Mouse (Mus musculus) liver, embryonic 16.5 days (tissue): Measurements from ENCODE around the gene Tmem150a. TPM values are rescaled to one million over a fixed set of nuclear protein-coding genes. Genes with fewer than 3 reads are reported as not detected.
A peak's percentile ranks its signal among the peaks of the same experiment; 100 is the strongest.

Source experiments
- ATAC-seq: fragments of 200-750 bp; cut with Nextera tagmentation; 2 replicates; pipeline ENCODE4 v1.8.0; 2017; ENCODE audit warnings: low read depth, mild to moderate bottlenecking, moderate number of reproducible peaks, moderate library complexity
- H3K27ac ChIP-seq: fragments of 300-500 bp; sonication (generic); 2 replicates; pipeline ENCODE4 v1.5.1; 2014; ENCODE audit warnings: mild to moderate bottlenecking, low read length
- H3K27me3 ChIP-seq: fragments of 300-500 bp; sonication (generic); 2 replicates; pipeline ENCODE4 v1.6.1; 2014; ENCODE audit warnings: low read depth, low read length, mixed read lengths; ENCODE audit not compliant: control insufficient read depth, insufficient read depth
- H3K36me3 ChIP-seq: fragments of 300-500 bp; sonication (generic); 2 replicates; pipeline ENCODE4 v1.6.1; 2014; ENCODE audit warnings: mild to moderate bottlenecking; ENCODE audit not compliant: control insufficient read depth, insufficient read depth
- H3K4me1 ChIP-seq: fragments of 300-500 bp; sonication (generic); 2 replicates; pipeline ENCODE4 v1.6.1; 2014; ENCODE audit warnings: low read depth, low read length, mixed read lengths; ENCODE audit not compliant: control insufficient read depth
- H3K4me2 ChIP-seq: fragments of 300-500 bp; sonication (generic); 2 replicates; pipeline ENCODE4 v1.6.1; 2014; ENCODE audit warnings: low read depth, low read length, mixed read lengths
- H3K4me3 ChIP-seq: fragments of 300-500 bp; sonication (generic); 2 replicates; pipeline ENCODE4 v1.5.1; 2014; ENCODE audit warnings: low read depth, mild to moderate bottlenecking, low read length
- H3K9ac ChIP-seq: fragments of 300-500 bp; sonication (generic); 2 replicates; pipeline ENCODE4 v1.6.1; 2014; ENCODE audit warnings: low read depth, low read length
- H3K9me3 ChIP-seq: fragments of 300-500 bp; sonication (generic); replicated peaks from 2 replicates; pipeline ENCODE4 v1.6.1; 2016; ENCODE audit warnings: low read length; ENCODE audit not compliant: control insufficient read depth
- WGBS: fragments of 180-500 bp; shearing (Covaris S2); extraction: QIAGEN DNeasy Blood & Tissue Kit; methylation state at CpG from one replicate; pipeline ENCODE4 v1.1.7; 2014; ENCODE audit not compliant: insufficient replicate concordance; 5-methylcytosine and 5-hydroxymethylcytosine counted together
- polyA plus RNA-seq: library from polyadenylated mRNA; unstranded; fragments of >200 nt; fragmentation: Nextera tagmentation; extraction: Ambion mirVana; gene quantifications from 2 replicates; pipeline ENCODE4 v1.2.1, GENCODE M21; 2015

Gene Tmem150a
- polyA plus RNA-seq, 1 experiment from 2014 or later, result 59.7 TPM

DNA sequence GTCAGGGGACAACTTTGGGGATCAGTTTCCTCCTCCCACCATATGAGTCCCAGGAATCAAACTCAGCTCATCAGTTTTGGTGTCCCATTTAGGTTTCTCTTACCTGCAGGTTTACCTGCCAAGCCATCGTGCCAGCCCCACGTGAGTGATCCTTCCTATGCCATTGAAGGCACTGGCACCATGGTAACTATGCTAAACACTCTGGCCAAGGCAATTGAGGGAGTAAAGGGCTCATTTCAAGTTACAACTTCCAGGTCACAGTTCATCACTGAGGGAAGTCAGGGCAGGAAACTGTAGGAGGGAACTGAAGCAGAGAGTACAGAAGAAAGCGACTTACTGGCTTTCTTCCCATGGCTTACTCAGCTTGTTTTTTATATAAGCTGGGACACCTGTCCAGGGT, 11.1 kb downstream of the Tmem150a start:
- H3K27ac ChIP-seq, result no peak overlapping the region
- no peak overlapping the region for H3K4me3 ChIP-seq
- peaks cover 16% of the 10 kb centered on the region for H3K4me1 ChIP-seq
- no peak overlapping the region for H3K4me2 ChIP-seq
- no peaks in the 10 kb centered on the region for H3K27me3 ChIP-seq
- H3K9me3 ChIP-seq, result no peaks in the 10 kb centered on the region
- H3K9ac ChIP-seq, result no peak overlapping the region
- WGBS, result 58% methylated on average over 3 of the region's 3 CpGs
- ATAC-seq, result no peak
- H3K36me3 ChIP-seq, result peaks cover 3% of the 10 kb centered on the region

DNA sequence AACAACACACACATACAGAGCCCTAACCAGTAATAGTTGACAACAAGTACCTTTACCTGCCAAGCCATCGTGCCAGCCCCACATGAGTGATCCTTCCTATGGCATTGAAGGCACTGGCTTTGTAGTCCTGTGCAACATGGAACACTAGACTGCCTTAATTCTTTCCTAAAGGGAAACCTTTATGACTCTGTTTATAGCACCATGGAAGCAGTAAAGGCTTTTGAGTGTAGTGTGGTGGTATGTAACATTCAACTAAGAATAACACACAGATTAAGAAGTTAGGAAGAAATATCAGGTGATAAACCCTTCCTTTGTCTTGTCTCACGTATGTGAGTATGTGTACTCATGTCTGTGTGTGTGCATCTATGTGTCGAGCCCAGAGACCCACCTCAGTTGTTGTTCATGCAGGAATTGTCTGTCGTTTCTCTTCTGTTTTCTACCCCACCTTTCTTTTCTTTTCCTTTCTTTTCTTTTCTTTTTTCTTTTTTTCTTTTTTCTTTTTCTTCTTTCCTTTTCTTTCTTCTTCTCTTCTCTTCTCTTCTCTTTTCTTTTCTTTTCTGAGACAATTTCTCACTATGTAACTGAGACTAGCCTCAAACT, 11.7 kb downstream of the Tmem150a start, which contains the start of gene Rnf181:
Gene Rnf181, minus strand, starts transcription at position 113 of the 600 bp plus-strand sequence.
- WGBS, result 57% methylated on average over 4 of the region's 4 CpGs
- H3K4me3 ChIP-seq, result no peak within 1 kb of the TSS
- H3K27ac ChIP-seq, result no peak within 1 kb of the TSS
- H3K9me3 ChIP-seq, result no peaks in the 10 kb centered on the region
- ATAC-seq, result no peak
- no peak within 1 kb of the TSS for H3K4me2 ChIP-seq
- no peak within 1 kb of the TSS for H3K9ac ChIP-seq
- H3K4me1 ChIP-seq, result peaks cover 18% of the 10 kb centered on the region
- no peaks in the 10 kb centered on the region for H3K27me3 ChIP-seq
- H3K36me3 ChIP-seq, result peaks cover 3% of the 10 kb centered on the region

DNA sequence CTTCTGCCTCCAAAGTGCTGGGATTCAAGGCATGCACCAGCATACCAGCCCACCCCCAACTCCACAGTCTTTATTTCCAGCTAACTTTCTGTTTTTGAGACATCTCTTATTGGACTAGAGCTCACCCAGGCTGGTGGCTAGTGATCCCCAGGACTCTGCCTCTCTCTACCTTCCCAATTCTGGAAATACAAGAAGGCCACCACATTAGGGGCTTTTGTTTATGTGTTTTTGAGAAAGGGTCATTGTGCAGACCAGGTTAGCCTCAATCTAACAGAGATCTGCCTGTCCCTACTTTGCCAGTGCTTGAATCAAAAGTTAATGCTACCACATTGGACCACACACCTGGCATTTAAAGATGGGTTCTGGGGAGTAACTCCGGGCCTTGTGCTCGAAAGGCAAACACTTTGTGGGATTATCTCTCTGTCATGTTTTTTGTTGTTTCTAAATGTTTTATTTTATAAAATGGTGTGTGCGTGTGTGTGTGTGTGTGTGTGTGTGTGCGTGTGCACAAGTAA, 12.3 kb downstream of the Tmem150a start:
- H3K9ac ChIP-seq, result no peak overlapping the region
- no peak for ATAC-seq
- H3K27me3 ChIP-seq, result no peaks in the 10 kb centered on the region
- 72% methylated on average over 4 of the region's 4 CpGs for WGBS
- H3K4me2 ChIP-seq, result no peak overlapping the region
- no peak overlapping the region for H3K27ac ChIP-seq
- peaks cover 3% of the 10 kb centered on the region for H3K36me3 ChIP-seq
- no peak overlapping the region for H3K4me3 ChIP-seq
- no peaks in the 10 kb centered on the region for H3K9me3 ChIP-seq
- H3K4me1 ChIP-seq, result peaks cover 18% of the 10 kb centered on the region

DNA sequence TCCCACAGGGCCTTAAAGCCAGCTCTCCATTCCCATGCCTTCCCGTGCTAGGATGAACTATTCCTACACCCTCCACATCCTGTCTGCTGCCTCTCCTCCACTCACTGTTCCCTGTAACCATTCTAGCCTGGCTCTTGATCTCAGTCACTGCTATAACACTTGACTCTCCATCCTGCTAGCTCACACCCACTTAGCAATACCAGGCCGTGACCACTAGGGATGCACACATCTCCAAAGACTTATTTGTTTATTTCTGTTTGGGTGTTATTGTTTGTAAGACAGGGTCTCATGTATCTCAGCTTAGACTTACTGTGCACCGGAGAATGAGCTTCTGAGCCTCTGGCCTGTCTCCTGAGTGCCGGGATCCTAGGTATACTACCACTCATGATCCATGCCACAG, 14.3 kb downstream of the Tmem150a start:
- WGBS, result 78% methylated on average over 4 of the region's 4 CpGs
- H3K4me3 ChIP-seq, result no peak overlapping the region
- H3K4me2 ChIP-seq, result no peak overlapping the region
- ATAC-seq, result no peak
- peaks cover 3% of the 10 kb centered on the region for H3K36me3 ChIP-seq
- no peaks in the 10 kb centered on the region for H3K9me3 ChIP-seq
- H3K27me3 ChIP-seq, result no peaks in the 10 kb centered on the region
- H3K27ac ChIP-seq, result no peak overlapping the region
- peaks cover 23% of the 10 kb centered on the region for H3K4me1 ChIP-seq
- no peak overlapping the region for H3K9ac ChIP-seq

DNA sequence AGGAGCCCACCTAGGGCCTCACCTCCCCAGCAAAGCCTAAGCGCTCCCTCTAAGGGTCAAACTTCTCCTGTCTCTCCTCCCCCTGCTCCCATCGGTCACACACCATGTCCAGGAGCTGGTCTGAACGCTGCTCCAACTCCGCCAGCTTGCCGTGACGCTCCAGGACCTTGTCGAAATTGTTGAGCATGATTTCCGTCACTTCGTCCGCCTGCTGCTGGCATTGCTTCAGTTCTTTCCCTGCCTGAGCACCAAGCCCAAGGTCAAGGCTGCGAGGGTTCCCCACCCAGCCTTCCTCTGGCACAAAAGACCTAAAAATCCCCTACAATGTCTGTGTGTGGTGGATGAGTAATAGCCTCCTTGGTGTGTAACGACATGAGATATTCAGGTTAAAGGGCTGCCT, 14.8 kb downstream of the Tmem150a start:
- Histone ChIP-seq H3K36me3 (peaks cover 3% of the 10 kb centered on the region), H3K27ac (no peak overlapping the region), H3K9ac (no peak overlapping the region), H3K4me3 (no peak overlapping the region), H3K4me2 (no peak overlapping the region), H3K4me1 (peaks cover 28% of the 10 kb centered on the region), H3K9me3 (no peaks in the 10 kb centered on the region), H3K27me3 (no peaks in the 10 kb centered on the region)
- no peak for ATAC-seq
- WGBS, result 79% methylated on average over 12 of the region's 12 CpGs

DNA sequence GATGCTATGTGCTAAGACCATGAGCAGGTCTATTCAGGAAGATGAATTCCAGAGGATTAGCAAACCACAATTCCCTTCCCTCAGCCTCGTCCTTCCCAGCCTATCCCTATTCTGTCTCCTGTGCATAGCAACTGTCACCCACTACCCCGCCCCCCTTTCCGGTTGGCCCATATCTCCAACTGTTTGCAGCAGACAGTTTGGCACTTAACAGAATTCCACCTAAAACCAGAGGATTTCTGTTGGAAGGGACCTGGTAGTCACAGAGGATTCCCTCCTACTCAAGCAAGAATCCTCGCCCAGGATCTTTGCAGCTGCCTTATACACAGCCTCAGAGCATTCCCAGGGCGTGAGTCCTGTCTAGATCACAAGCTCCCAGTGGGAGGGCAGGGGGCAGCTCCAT, 15.9 kb downstream of the Tmem150a start:
- WGBS, result 61% methylated on average over 5 of the region's 5 CpGs
- ATAC-seq, result no peak
- Histone ChIP-seq H3K4me1 (peaks cover 30% of the 10 kb centered on the region), H3K9ac (no peak overlapping the region), H3K9me3 (no peaks in the 10 kb centered on the region), H3K4me3 (no peak overlapping the region), H3K27ac (no peak overlapping the region), H3K36me3 (peaks cover 3% of the 10 kb centered on the region), H3K4me2 (no peak overlapping the region), H3K27me3 (no peaks in the 10 kb centered on the region)

DNA sequence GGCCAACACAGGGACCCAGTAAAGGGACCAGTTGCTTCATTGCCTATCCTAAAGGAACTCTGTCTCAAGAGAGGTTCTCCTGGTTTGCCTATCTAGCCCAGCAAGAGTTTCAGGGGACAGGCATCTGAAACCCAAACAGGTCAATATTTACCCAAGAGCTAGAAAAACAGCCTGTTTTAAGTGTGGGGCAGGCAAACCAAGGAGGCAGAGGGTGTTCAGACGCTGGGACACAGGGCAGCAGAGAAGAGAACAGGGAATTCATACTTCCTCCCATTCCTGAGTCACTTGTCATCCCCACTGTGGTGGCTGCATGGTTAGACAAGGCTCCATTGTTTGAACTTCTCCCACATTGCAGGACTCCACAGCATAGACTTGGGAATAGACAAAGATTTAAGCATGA, 16.3 kb downstream of the Tmem150a start:
- Histone ChIP-seq H3K9me3 (no peaks in the 10 kb centered on the region), H3K27ac (no peak overlapping the region), H3K27me3 (no peaks in the 10 kb centered on the region), H3K4me1 (peaks cover 30% of the 10 kb centered on the region), H3K4me3 (no peak overlapping the region), H3K9ac (no peak overlapping the region), H3K4me2 (no peak overlapping the region), H3K36me3 (peaks cover 3% of the 10 kb centered on the region)
- ATAC-seq, result no peak
- 43% methylated on average over 1 of the region's 1 CpGs for WGBS

DNA sequence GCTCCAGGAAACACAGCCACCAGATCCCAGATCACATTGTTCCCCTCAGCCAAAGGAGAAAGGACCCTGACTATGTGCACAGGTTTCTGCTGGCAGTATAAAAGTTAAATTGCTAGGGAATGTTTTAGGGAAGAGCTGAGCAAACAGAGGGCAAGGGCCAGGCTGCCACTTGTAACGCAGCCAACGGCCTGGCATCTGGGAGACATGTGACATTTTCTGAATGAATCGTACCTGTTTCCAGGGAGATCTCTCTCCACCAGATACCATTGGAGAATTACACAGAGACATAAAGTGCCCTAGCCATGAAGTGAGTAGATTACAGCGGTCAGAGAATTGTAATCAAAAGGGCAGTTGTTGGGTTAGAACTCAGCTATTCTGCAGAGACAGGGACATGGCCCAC, 17.9 kb downstream of the Tmem150a start:
- WGBS, result 85% methylated on average over 4 of the region's 4 CpGs
- Histone ChIP-seq H3K4me3 (no peak overlapping the region), H3K27me3 (no peaks in the 10 kb centered on the region), H3K9me3 (no peaks in the 10 kb centered on the region), H3K9ac (no peak overlapping the region), H3K4me2 (no peak overlapping the region), H3K36me3 (peaks cover 3% of the 10 kb centered on the region), H3K4me1 (peaks cover 35% of the 10 kb centered on the region), H3K27ac (no peak overlapping the region)
- ATAC-seq, result no peak

DNA sequence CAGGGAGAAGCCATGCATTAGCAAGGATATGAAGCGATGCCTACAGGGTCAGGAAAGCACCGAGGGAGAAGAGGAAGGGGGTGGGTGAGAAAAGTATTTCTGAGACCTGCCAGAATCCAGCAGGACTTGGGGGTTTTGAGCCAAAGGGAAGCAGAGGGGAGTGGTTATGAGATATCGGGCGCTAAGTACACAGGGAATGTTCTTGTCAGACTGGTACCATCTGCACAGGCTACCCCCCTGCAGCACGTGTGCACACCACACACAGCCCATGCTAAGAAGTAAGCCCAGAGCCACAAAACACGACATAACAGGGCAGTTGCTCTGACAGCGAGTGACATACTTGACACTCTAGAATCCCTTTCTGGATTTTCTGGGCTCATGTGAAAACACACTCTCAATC, 19.0 kb downstream of the Tmem150a start:
- 45% methylated on average over 7 of the region's 7 CpGs for WGBS
- Histone ChIP-seq H3K4me1 (peaks cover 44% of the 10 kb centered on the region), H3K27me3 (no peaks in the 10 kb centered on the region), H3K4me2 (no peak overlapping the region), H3K36me3 (no peaks in the 10 kb centered on the region; the same call in none of the 2 replicates), H3K4me3 (no peak overlapping the region), H3K9me3 (no peaks in the 10 kb centered on the region), H3K9ac (no peak overlapping the region), H3K27ac (no peak overlapping the region)
- ATAC-seq, result peak; percentile 23; the same call in 1 of the 2 replicates
